Mouse (Mus musculus): ENCODE measurements around the gene Grm3. TPM values are rescaled to one million over a fixed set of nuclear protein-coding genes. Genes with fewer than 3 reads are reported as not detected.

The Grm3 gene
- total and polyA plus RNA-seq, 3 experiments: not detected

GRCm38 (mm10) chr5:9669002-9669401 lies 56.0 kb downstream of the Grm3 start:
- dilution Hi-C loops (cut with MboI; ENCODE audit: extremely low pct_ligation_motif_present, extremely low pct_unique_long_range_greater_than_20kb, low sequenced_read_pairs): no loop called here
- in situ Hi-C loops (cut with MboI; ENCODE audit: low pct_ligation_motif_present, low pct_unique_long_range_greater_than_20kb, low sequenced_read_pairs): no loop called here
- no peak for TF ChIP-seq MAX (IDR thresholded peaks at IDR 0.05; ENCODE audit: low read length)
- TF ChIP-seq JUN (IDR thresholded peaks at IDR 0.05; ENCODE audit: insufficient read depth, low read depth, low read length): no peak
- no peak for TF ChIP-seq MAZ (IDR thresholded peaks at IDR 0.05; ENCODE audit: low read depth, low read length)
- TF ChIP-seq CTCF (conservative IDR thresholded peaks at IDR 0.05 in 1 of 2, IDR thresholded peaks at IDR 0.05 in 1 of 2; ENCODE audit: low read depth in 2 of 2, low read length in 2 of 2): no peak
- TF ChIP-seq RCOR1 (conservative IDR thresholded peaks at IDR 0.05; ENCODE audit: low read depth, low read length): no peak

GRCm38 (mm10) chr5:9663416-9663815 lies 61.6 kb downstream of the Grm3 start:
- no peaks in the 10 kb centered on the region for H3K9me3 ChIP-seq (replicated peaks; ENCODE audit: low read length)
- no peak overlapping the region for H3K4me2 ChIP-seq (ENCODE audit: insufficient read depth, low read depth, poor library complexity, severe bottlenecking)
- H3K27ac ChIP-seq (ENCODE audit: insufficient read depth, low read depth): no peak overlapping the region
- H3K4me3 ChIP-seq (replicated peaks in 1 of 3; ENCODE audit: low read depth in 2 of 3, low read length in 2 of 3, poor library complexity in 1 of 3): no peak overlapping the region
- no peaks in the 10 kb centered on the region for H3K79me2 ChIP-seq (replicated peaks; ENCODE audit: control insufficient read depth, extremely low read depth, insufficient read depth, poor library complexity, severe bottlenecking)
- DNase-seq (ENCODE audit: extremely low read depth): no peak
- TF ChIP-seq PAX5 (IDR thresholded peaks at IDR 0.05; ENCODE audit: low read length): no peak
- no peak for TF ChIP-seq USF2 (conservative IDR thresholded peaks at IDR 0.05; ENCODE audit: low read depth, low read length)
- no peak for TF ChIP-seq MEF2A (IDR thresholded peaks at IDR 0.05; ENCODE audit: borderline replicate concordance, low read depth, low read length)
- no peak for TF ChIP-seq MAFK (IDR thresholded peaks at IDR 0.05; ENCODE audit: insufficient replicate concordance, low read length)
- no peak for TF ChIP-seq MAZ (IDR thresholded peaks at IDR 0.05; ENCODE audit: low read depth, low read length)
- TF ChIP-seq CHD2 (IDR thresholded peaks at IDR 0.05; ENCODE audit: low read length): no peak
- TF ChIP-seq MXI1 (IDR thresholded peaks at IDR 0.05; ENCODE audit: low read depth, low read length): no peak
- no peak for TF ChIP-seq USF1 (IDR thresholded peaks at IDR 0.05; ENCODE audit: low read depth, low read length)
- no peak for TF ChIP-seq ELF1 (IDR thresholded peaks at IDR 0.05; ENCODE audit: low read depth, low read length)
- no peak for TF ChIP-seq MAX (IDR thresholded peaks at IDR 0.05; ENCODE audit: low read length)
- TF ChIP-seq NRF1 (IDR thresholded peaks at IDR 0.05; ENCODE audit: low read depth, low read length): no peak
- TF ChIP-seq RAD21 (IDR thresholded peaks at IDR 0.05; ENCODE audit: low read depth, low read length): no peak
- no peak for TF ChIP-seq UBTF (IDR thresholded peaks at IDR 0.05; ENCODE audit: low read depth, low read length)
- TF ChIP-seq SMC3 (IDR thresholded peaks at IDR 0.05; ENCODE audit: low read depth, low read length): no peak
- no peak for TF ChIP-seq ZMIZ1 (IDR thresholded peaks at IDR 0.05; ENCODE audit: low read depth, low read length)
- no peak for TF ChIP-seq MYC (IDR thresholded peaks at IDR 0.05; ENCODE audit: low read depth, low read length)
- TF ChIP-seq RCOR1 (conservative IDR thresholded peaks at IDR 0.05; ENCODE audit: low read depth, low read length): no peak
- in situ Hi-C loops (cut with MboI; ENCODE audit: low pct_ligation_motif_present, low pct_unique_long_range_greater_than_20kb, low sequenced_read_pairs) (no loop called here), dilution Hi-C loops (cut with MboI; ENCODE audit: extremely low pct_ligation_motif_present, extremely low pct_unique_long_range_greater_than_20kb, low sequenced_read_pairs) (no loop called here)
- no peak overlapping the region for H3K9ac ChIP-seq (ENCODE audit: insufficient read depth, low read depth)
- H3K4me1 ChIP-seq (ENCODE audit: control insufficient read depth in 1 of 2, insufficient read depth in 2 of 2): no peaks in the 10 kb centered on the region
- H3K36me3 ChIP-seq (replicated peaks in 1 of 2; ENCODE audit: control insufficient read depth in 1 of 2, insufficient read depth in 1 of 2, low read length in 1 of 2): no peaks in the 10 kb centered on the region
- no peaks in the 10 kb centered on the region for H3K27me3 ChIP-seq (replicated peaks)

More at GRCm38 (mm10) chr5:9669002-9669401, 56.0 kb downstream of the Grm3 start:
- Histone ChIP-seq H3K9me3 (replicated peaks; ENCODE audit: low read length) (no peaks in the 10 kb centered on the region), H3K4me3 (replicated peaks in 1 of 3; ENCODE audit: low read depth in 2 of 3, low read length in 2 of 3, poor library complexity in 1 of 3) (no peak overlapping the region), H3K27me3 (replicated peaks) (no peaks in the 10 kb centered on the region), H3K4me1 (ENCODE audit: control insufficient read depth in 1 of 2, insufficient read depth in 2 of 2) (no peaks in the 10 kb centered on the region), H3K27ac (ENCODE audit: insufficient read depth, low read depth) (no peak overlapping the region), H3K79me2 (replicated peaks; ENCODE audit: control insufficient read depth, extremely low read depth, insufficient read depth, poor library complexity, severe bottlenecking) (no peaks in the 10 kb centered on the region), H3K4me2 (ENCODE audit: insufficient read depth, low read depth, poor library complexity, severe bottlenecking) (no peak overlapping the region), H3K9ac (ENCODE audit: insufficient read depth, low read depth) (no peak overlapping the region), H3K36me3 (replicated peaks in 1 of 2; ENCODE audit: control insufficient read depth in 1 of 2, insufficient read depth in 1 of 2, low read length in 1 of 2) (no peaks in the 10 kb centered on the region)
- no peak for DNase-seq (ENCODE audit: extremely low read depth)
